Mouse (Mus musculus) layer of hippocampus, adult 8-10 months (tissue): ENCODE data around the gene Pstpip1. TPM values are rescaled to one million over a fixed set of nuclear protein-coding genes. Genes with fewer than 3 reads are reported as not detected.
A peak's percentile ranks its signal among the peaks of the same experiment; 100 is the strongest.

Source experiments
- DNase-seq, 2 experiments: peaks; one replicate each; pipeline ENCODE4 v3.0.0; 2022; ENCODE audit warnings: low spot score in 2 of 2
- total RNA-seq, 4 experiments: library from RNA; stranded (reverse); gene quantifications; 2 replicates each; pipeline ENCODE4 v1.2.4; 2022

Pstpip1 gene
- 1 to 10 TPM; 2.0 to 4.2 (median 3.0) TPM for total RNA-seq

DNA sequence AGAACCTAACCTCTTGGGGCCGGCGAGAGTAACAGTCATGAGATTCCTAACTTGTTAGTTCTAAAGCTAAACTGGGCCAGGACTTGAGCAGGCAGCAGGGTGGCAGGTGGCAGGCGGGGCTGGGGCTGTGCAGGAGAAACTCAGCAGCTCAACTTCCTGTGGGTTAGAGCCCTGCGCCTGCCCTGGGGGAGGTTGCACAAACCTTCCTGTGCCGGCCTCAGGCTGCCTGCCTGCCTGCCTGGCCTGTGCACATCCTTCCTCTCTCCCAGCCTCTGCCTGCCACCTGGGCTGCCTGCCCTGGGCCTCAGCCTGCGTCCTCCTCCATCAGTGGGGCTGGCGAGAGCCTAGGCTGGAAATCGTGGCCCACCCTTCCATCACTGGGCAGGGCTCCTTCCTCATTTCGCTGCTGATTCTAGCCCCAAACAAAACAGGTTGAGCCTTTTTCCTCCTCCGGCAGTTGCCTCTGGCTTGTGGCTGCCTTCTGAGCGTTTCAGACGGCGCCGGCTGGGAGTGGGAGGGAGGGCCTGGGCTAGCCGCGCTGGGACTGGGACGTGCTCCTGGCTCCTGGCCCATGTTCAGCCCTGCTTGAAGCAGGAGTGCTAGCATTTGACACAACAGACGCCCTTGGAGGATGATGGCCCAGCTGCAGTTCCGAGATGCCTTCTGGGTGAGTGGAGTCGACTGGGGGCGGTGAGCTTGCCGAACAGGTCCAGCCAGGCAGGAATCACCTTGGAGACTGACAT, at the start of gene Pstpip1:
TSS of gene Pstpip1 (plus strand) at position 185 of the 743 bp plus-strand sequence.
- peak; percentile 59 to 71 for DNase-seq

DNA sequence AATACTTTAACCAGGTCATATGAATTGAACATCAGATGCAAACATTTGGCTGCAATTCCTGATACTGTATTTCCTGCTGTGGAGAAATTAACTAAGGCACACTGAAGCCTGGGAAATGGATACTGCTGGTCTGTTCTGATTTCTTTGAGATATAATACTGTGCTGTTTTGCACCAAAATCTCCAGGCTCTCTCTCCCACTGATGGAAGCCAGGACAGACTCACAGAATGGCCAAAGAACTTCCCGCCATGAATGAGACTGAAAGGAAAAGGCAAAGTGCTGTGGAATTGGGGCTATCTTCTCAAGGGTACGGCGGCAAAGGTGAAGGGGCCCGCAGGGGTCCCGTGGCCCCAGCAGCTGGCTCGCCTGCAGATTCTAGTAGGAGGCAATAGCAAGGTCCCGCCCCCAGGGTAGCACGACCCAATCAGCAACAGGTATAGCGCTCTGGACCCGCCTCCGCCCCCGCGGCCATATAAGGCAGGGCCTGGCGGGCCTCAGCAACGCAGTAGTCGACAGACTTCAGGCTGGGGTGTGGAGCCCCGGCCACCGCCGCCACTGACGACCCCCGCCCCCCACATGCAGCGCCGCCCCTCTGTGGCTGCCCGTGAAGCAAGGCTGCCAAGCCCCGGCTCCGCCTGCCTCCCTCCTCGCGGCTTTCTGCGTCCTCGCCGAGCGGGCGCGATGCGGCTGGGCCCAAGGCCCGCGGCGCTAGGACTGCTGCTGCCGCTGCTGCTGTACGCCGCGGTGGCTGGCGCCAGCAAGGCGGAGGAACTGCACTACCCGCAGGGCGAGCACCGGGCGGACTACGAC, 48.2 kb upstream of the Pstpip1 start, which contains the start of gene Rcn2:
TSS of gene Rcn2 (plus strand) at position 474 of the 809 bp plus-strand sequence.
- DNase-seq = peak; percentile 92 to 94

DNA sequence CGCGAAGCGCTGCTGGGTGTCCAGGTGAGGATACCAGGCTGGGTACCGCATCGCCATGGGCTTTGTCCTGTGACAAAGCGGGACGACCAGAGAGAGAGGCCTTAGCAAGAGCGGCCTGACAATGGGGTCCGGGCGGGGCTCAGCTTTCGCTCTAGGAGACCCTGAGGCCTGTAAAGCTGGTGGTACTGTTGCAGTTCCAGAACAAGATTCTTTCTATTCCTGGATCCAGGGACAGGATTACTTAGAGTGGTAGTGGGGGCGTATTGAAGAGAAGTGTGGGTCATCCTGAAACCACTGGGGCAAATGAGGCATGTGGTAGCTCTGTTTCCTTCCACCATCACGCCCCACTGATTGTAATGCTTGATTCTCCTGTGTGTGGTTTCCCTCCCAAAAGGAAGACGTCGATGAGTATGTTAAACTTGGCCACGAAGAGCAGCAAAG, 47.6 kb upstream of the Pstpip1 start:
- DNase-seq = no peak

GRCm38 (mm10) chr9:56053796-56054195, 36.0 kb upstream of the Pstpip1 start:
- peak in 1 of 2 experiments; percentile 41 for DNase-seq

DNA sequence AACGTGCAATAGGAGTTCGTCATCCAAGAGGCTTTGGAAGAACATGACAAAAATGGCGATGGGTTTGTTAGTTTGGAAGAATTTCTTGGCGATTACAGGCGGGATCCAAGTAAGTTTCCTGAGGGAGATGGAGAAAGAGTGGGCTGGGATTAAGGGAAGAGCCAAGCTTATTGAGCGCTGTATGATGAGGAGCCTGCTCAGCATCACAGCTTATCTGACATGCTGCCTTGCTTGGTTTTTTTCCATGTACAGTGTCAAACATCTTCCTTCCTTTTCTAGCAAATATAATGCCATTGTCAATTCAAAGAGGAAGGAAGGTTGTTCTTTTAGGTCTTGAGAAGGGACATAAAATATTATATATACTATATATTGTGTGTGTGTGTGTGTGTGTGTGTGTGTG, 33.6 kb upstream of the Pstpip1 start:
- DNase-seq = no peak

GRCm38 (mm10) chr9:56062336-56062735, 27.4 kb upstream of the Pstpip1 start:
- no peak for DNase-seq

DNA sequence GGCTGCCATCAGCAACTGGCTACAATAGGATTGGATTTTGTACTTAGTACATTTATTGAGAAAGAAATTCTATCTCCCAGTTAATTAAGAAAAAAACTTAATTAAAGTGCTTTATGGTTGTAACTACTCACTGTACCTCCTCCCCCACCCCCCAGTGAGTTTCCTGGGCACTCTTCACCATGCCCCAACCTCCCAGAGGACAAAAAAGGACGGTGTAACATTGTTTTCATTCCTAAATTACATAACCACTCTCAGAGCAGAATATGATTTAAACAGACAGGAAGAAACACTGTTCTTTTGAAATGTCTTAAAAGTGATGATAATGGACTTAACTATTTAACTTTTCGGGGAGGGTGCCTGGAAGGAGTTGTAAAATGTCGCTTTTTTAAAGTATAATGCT, 24.8 kb upstream of the Pstpip1 start:
- no peak for DNase-seq

DNA sequence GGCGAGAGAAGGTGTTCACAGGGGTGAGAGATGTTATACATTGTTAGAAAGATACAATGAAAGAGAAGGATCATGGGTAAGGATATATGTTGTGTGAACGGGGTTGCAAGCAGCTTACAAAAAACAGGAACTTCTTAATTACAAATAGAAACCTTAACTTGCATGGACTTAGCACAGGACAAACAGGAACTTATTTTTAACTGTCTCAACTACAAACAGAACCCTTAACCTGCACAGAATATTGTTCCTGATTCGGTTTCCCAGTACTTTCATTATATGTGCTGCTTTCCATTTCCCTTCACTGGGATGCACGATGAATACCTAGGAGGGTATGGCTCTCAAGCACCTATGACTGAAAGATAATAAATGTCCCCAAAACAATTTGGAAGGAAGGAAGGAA, 21.8 kb upstream of the Pstpip1 start:
- DNase-seq = no peak

DNA sequence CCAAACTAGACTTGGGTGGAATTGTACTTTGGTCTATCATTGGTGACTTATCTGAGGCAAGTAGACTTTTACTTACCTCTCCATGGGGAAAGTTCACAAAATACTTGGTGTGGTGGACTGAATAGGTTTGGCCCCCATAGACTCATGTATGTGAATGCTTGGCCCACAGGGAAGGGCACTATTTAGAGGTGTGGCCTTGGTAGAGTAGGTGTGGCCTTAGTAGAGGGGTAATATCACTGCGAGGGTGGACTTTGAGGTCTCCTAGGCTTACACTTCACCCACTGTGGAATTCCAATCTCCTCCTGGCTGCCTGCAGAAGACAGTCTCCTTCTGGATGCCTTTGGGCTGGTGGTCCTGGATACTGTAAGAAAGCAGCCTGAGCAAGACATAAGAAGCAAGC, 21.1 kb upstream of the Pstpip1 start:
- DNase-seq = no peak

- no peak for DNase-seq
These were observed 16.9 kb upstream of the Pstpip1 start for GRCm38 (mm10) chr9:56072861-56073260.

GRCm38 (mm10) chr9:56074863-56075262, 14.9 kb upstream of the Pstpip1 start:
- no peak for DNase-seq

DNA sequence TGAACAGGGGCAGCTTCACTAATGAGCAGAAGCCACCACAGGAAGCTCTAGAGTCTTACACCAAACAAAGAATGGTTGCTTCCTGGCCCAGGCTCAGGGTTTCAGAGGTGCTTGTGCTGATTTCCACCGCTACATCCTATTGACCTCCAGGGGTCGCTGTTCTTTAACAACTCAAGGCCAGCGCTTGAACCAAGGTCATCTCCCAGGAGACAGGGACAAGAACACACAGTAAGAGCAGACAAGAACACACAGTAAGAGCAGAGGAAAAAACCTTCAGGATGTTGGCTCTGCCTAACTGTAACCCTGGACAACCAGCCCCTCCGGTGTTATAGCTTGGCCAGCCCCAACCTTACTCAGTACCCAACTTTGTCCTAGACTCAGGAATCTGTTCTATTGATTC, 14.5 kb upstream of the Pstpip1 start:
- peak; percentile 64 to 74 for DNase-seq

- DNase-seq = no peak
These were observed 13.7 kb upstream of the Pstpip1 start for GRCm38 (mm10) chr9:56075901-56076620.

- DNase-seq = no peak
These were observed 10.2 kb upstream of the Pstpip1 start for GRCm38 (mm10) chr9:56079587-56079986.

DNA sequence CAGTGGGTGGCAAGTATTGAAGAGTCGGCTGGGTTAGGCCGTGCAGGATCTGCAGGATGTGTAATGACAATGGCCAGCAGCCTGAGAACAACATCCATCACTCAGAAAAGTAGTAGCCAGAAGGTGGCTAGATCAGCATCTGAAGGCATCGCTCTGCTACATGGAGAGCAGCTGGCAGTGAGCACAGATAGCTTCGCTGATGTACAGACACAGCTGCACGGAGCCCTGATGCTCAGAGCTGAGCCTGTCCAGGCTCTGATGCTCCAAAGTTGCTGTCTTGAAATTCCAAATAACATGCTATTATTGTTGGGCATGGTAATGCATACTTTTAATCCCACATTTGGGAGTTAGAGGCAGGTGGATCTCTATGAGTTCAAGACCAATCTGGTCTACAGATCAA, 3.2 kb upstream of the Pstpip1 start:
- DNase-seq = no peak

DNA sequence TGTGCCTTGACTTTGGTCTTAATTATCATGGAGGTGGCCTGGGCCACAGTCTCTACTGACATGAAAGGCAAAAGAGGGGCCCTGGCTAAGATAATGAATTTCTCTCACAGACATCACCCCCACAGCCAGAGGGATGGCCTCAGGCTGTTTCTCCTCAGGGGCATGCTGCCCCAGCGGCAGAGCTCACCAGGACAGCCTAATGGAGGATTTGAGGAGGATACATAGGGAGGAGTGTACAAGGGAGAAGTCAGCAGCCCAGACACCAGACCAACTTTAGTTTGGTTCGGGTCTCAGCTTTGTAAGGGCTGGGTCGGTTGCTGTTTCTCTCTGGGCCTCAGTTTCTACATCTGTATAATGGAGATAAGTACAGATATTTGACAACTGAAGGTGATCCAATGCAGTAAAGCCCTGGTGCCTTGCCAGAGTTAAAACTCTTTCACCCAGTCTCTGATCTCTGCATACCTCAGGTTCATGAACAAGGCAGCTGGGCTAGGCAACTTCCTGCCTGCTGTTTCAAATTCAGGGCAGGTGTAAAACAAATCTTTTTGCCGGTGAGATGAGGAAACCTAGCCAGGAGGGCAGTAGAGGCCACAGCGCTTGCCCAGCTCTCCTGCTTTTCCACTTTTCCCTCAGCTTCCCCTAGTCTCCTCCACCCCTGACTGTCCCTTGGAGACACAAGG, 924 bp downstream of the Pstpip1 start:
- DNase-seq = no peak

- no peak for DNase-seq
These were observed 2.3 kb downstream of the Pstpip1 start for GRCm38 (mm10) chr9:56092102-56092501.

- DNase-seq = no peak
These were observed 8.0 kb downstream of the Pstpip1 start for GRCm38 (mm10) chr9:56097584-56098298.

DNA sequence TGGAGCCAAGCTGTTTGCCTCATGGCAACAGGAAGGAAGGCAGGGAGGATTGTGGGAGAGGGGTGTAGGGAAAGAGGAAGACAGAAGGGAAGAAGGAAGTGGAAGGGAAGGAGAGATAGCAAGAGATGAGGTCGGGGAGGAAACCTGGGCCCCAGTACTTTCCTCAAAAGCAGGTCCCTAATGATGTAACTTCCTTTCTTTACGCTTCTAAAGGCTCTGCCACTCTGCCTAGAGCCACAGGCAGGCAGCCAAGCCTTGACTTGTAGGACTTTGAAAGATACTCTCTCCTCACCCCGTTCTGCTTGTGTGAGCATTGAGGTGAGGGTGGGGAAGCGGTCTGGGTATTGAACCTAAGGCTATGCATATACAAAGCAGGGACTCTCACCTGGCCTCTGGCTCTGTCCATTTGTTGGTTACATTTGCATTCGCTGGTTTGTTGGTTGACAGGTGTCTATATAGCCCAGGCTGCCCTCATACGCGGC, 10.3 kb downstream of the Pstpip1 start:
- no peak for DNase-seq

DNA sequence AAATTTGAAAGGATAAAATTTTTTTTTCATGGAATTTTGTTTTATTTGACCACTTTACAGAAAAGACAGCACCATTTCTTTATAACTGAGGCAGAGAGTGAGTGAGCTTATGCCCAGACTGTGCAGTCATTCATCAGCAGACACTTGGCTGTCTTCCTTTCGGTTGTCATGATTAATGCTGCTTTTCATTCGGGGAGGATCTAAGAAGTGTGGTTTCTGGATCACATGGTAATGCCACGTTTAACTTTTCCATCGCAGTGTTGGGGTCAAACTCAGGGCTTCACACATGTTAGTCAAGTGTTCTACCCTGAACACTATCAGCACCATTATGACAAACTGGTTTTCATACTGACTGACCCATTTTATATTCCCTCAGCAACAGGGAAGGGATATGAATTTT, 11.3 kb downstream of the Pstpip1 start:
- DNase-seq = no peak
